Mouse (Mus musculus) macrophage (primary cell): Measurements from ENCODE around the gene Gm3604. TPM values are rescaled to one million over a fixed set of nuclear protein-coding genes. Genes with fewer than 3 reads are reported as not detected.
"Not testable (repeated sequence)": the region's sequence is repeated elsewhere in the genome, so short reads cannot be mapped to it uniquely, and the experiment has no call there.

Source experiments
- H3K27ac ChIP-seq: fragments of 350-480 bp; formaldehyde crosslinking; 2 replicates; pipeline ENCODE4 v1.9.0; 2021
- H3K36me3 ChIP-seq: fragments of 350-480 bp; formaldehyde crosslinking; 2 replicates; pipeline ENCODE4 v1.9.0; 2021; ENCODE audit errors: inconsistent target
- H3K4me3 ChIP-seq: fragments of 350-480 bp; formaldehyde crosslinking; 2 replicates; pipeline ENCODE4 v1.9.0; 2021; ENCODE audit errors: inconsistent target
- H3K79me2 ChIP-seq: fragments of 350-480 bp; formaldehyde crosslinking; 2 replicates; pipeline ENCODE4 v1.9.0; 2021; ENCODE audit errors: inconsistent target
- WGBS: methylation state at CpG from one replicate; pipeline ENCODE4 v1.1.7; 2026; ENCODE audit warnings: inconsistent platforms; ENCODE audit not compliant: missing documents; 5-methylcytosine and 5-hydroxymethylcytosine counted together
- polyA plus RNA-seq: library from polyadenylated mRNA; stranded (reverse); fragments of 250-400 nt; gene quantifications from 3 replicates; pipeline ENCODE4 v1.2.4, GENCODE M21; 2018; ENCODE audit warnings: inconsistent platforms
- total RNA-seq, 78 experiments: library from RNA; depleted of rRNA; stranded (reverse); fragments of 250-400 nt; gene quantifications; 1 replicate in 9 of 78; 2 replicates in 24 of 78; 3 replicates in 43 of 78; 4 replicates in 2 of 78; pipeline ENCODE4 v1.2.4; 2018; ENCODE audit warnings: inconsistent platforms in 56 of 78

The Gm3604 gene
- total RNA-seq (2018; cell fraction: chromatin; rRNA removed) = 10 to 100 TPM in 3 of 26 experiments, 1 to 10 TPM in 19, under 1 TPM in 3, not detected in 1; 0.36 to 10.3 (median 4.4) TPM
- 1 to 10 TPM in 20 of 26 experiments, under 1 TPM in 6; 0.33 to 3.7 (median 1.9) TPM for total RNA-seq (2018; cell fraction: cytosol; rRNA removed)
- total RNA-seq (2018; cell fraction: nucleus; rRNA removed) = 1 to 10 TPM in 17 of 26 experiments, under 1 TPM in 8, not detected in 1; 0.24 to 8.8 (median 1.7) TPM
- 2.1 to 7.0 TPM (median 3.7 TPM) in 3 replicates for polyA plus RNA-seq

- H3K27ac ChIP-seq = 0 out of 2 replicates have a peak within 1 kb of the TSS, but pooled peaks have one; percentile 10
- H3K36me3 ChIP-seq, H3K79me2 ChIP-seq: not testable (repeated sequence)
- H3K4me3 ChIP-seq = peak within 1 kb of the TSS; percentile 54
- 8% methylated on average over 13 of the region's 13 CpGs for WGBS
Measured at GRCm38 (mm10) chr13:62382952-62383351, at the start of gene Gm3604. Gm3604 (minus strand) TSS chr13:62383177.

- not testable (repeated sequence) for H3K4me3 ChIP-seq, H3K36me3 ChIP-seq, H3K27ac ChIP-seq, H3K79me2 ChIP-seq
- 63% methylated on average over 3 of the region's 3 CpGs for whole genome bisulfite sequencing
Measured at GRCm38 (mm10) chr13:62399206-62399605, 16.2 kb upstream of the Gm3604 start.

GRCm38 (mm10) chr13:62390076-62390620 lies 7.2 kb upstream of the Gm3604 start:
- not testable (repeated sequence) for H3K4me3 ChIP-seq, H3K27ac ChIP-seq, H3K79me2 ChIP-seq, H3K36me3 ChIP-seq
- 80% methylated on average over 7 of the region's 8 CpGs for WGBS

- no peak overlapping the region for H3K4me3 ChIP-seq
- no peaks in the 10 kb centered on the region for H3K79me2 ChIP-seq
- no peak overlapping the region for H3K27ac ChIP-seq
- no peaks in the 10 kb centered on the region for H3K36me3 ChIP-seq
Measured at GRCm38 (mm10) chr13:62331786-62332185, 51.2 kb downstream of the Gm3604 start.

GRCm38 (mm10) chr13:62331381-62331780 lies 51.6 kb downstream of the Gm3604 start:
- WGBS = 39% methylated on average over 2 of the region's 2 CpGs
- H3K27ac ChIP-seq = no peak overlapping the region
- H3K79me2 ChIP-seq = no peaks in the 10 kb centered on the region
- H3K4me3 ChIP-seq = no peak overlapping the region
- no peaks in the 10 kb centered on the region for H3K36me3 ChIP-seq

Other genes starting within 250 kb of the Gm3604 start
- 9.2 to 24.7 TPM (median 10.8 TPM) in 3 replicates for gene Gm49359, start 83.7 kb upstream of the Gm3604 start, polyA plus RNA-seq
- not detected in 3 replicates for gene Zfp935, start 175.3 kb upstream of the Gm3604 start, polyA plus RNA-seq
- gene Zfp934, start 188.0 kb upstream of the Gm3604 start, polyA plus RNA-seq = 4.4 to 8.6 TPM (median 7.2 TPM) in 3 replicates
- gene 6720489N17Rik, start 241.0 kb upstream of the Gm3604 start, polyA plus RNA-seq = 0.79 to 2.9 TPM (median 2.0 TPM) in 3 replicates